Mouse (Mus musculus) heart, adult 18-20 months (tissue): Measurements from ENCODE around the gene Lgals1. TPM values are rescaled to one million over a fixed set of nuclear protein-coding genes. Genes with fewer than 3 reads are reported as not detected.

Experiments
- DNase-seq, 2 experiments: peaks; one replicate each; pipeline ENCODE4 v3.0.0; 2021 to 2022; ENCODE audit warnings: mixed read lengths in 1 of 2
- long read RNA-seq, 2 experiments: library from polyadenylated mRNA; stranded (forward); transcript quantifications; one replicate each; pipeline ENCODE4 v2.0.0; 2021
- total RNA-seq, 2 experiments: library from RNA; stranded (reverse); gene quantifications; 2 replicates each; pipeline ENCODE4 v1.2.3; 2021

Gene Lgals1
- total RNA-seq: 100 to 1,000 TPM; 185 to 222 TPM
- long read RNA-seq, experiment 1, transcript Lgals1-201 (4 exons, 800 nt): major isoform, 526 of 585 reads
- long read RNA-seq, experiment 1, partial matches to known transcripts: 56 of 585 reads
- long read RNA-seq, experiment 1, other reads (novel, unspliced or antisense): 3 of 585 reads
- long read RNA-seq, experiment 2, transcript Lgals1-201 (4 exons, 800 nt): major isoform, 243 of 271 reads
- long read RNA-seq, experiment 2, partial matches to known transcripts: 26 of 271 reads
- long read RNA-seq, experiment 2, other reads (novel, unspliced or antisense): 2 of 271 reads

- DNase-seq: peak; percentile 94 to 95
Measured at GRCm38 (mm10) chr15:78926021-78926919, at the start of gene Lgals1. Lgals1 (plus strand) TSS chr15:78926725.

DNA sequence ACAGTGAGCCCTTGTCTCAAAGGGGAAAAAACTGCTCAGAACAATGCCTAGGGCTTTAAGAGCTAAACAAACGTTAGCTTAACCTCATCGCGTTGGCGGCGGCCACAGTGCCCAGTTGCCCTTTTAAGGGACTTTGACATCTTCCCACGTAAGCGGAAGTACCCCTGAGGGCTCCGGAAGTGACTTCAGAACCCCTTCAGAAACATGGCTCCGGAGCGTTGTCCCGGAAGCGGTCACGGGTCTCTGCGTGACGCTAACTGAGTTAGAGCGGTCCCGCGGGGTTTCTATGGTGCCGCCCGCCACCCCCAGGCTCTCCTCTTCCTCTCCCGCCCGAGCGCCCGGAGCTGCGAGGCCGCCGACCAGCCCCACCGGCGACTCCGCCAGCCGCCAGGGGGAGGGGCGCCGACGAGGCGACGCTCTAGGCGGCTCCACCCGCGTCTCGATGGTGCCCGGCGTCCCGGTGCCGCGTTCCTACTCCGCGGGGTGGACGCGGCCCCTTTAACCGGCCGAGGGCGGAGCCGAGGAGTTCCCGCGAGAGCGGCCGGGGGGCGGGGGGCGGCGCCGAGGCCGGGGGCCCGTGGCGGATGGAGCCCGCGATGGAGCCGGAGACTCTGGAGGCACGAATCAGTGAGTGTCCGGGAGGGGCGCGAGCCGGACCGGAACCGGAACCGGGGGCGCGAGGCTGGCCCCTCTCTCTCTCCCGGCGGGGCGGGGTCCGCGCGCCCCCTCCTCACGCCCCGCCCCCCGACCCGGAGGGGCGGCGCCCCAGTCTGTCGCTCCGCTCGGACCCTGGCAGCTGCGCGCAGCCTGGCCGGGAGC is 49.3 kb upstream of the Lgals1 start, which contains the start of gene Gga1:
Gene Gga1, plus strand, starts transcription at position 200 of the 819 bp plus-strand sequence.
- DNase-seq: peak; percentile 96 to 97

- peak in 1 of 2 experiments; percentile 46 for DNase-seq
Measured at GRCm38 (mm10) chr15:78877810-78878390, 48.6 kb upstream of the Lgals1 start.

GRCm38 (mm10) chr15:78878792-78879516 is 47.6 kb upstream of the Lgals1 start:
- peak; percentile 56 to 73 for DNase-seq

DNA sequence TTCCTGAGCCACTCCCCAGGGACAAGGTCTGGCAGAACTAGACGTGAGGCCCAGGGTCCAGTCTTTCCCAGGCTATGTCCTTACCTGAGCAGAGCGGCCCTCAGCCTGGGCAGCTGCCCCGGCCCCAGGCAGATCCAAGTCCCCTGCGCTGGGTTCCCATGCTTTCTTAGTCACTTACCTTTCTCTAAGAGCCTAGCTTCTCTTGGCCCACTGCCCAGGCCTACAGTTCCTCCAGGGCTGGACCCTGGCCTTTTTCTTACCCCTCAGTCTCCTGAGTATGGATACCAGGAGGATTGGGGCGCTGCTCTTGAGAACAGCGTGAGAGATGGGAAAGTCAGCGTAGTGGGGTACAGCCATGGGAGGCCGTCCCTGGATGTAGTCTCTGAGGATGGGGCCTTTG is 46.1 kb upstream of the Lgals1 start:
- no peak for DNase-seq

GRCm38 (mm10) chr15:78881828-78882227 is 44.7 kb upstream of the Lgals1 start:
- DNase-seq: no peak

DNA sequence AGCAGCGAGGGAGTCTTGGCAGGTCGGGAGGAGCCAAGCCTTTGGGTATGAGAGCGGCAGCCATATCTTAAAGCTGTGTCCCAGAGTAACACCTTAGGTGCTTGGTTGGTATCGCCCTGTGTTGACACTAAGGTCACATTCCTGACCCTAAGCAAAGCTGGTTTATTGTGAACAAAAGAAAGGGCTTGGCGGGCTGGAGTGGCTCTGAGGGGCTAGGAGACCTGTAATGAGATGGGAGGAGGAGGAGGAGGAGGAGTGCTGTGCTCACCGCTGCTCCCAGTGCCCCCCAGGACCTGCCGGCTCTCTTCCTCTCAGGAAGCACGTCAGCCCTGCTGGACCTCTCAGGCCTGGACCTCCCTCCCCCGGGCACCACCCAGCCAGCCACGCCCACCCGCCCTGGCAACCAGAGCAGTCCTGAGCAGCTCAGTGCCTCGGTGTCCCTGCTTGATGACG is 37.1 kb upstream of the Lgals1 start:
- DNase-seq: no peak

DNA sequence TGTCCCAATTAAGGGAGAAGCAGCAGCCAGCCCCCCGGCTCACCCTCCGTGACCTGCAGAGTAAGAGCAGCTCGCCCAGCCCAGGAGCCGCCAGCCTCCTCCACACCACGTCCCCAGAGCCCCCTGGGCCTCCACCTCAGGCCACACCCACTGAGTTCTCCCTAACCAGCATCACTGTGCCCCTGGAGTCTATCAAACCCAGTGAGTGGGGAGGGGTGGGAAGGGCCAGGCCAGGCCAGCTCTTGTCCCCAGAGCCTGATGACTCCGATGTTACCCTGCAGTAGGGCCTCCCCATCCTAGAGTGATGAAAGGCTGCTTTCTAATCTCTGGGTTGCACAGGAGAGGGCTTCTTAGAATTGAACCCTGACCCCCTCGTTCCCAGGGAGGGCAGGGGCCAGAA is 34.1 kb upstream of the Lgals1 start:
- no peak for DNase-seq

GRCm38 (mm10) chr15:78894726-78895125 is 31.8 kb upstream of the Lgals1 start:
- DNase-seq: peak in 1 of 2 experiments; percentile 21

- peak in 1 of 2 experiments; percentile 22 for DNase-seq
Measured at GRCm38 (mm10) chr15:78895741-78896140, 30.8 kb upstream of the Lgals1 start.

- no peak for DNase-seq
Measured at GRCm38 (mm10) chr15:78896149-78896548, 30.4 kb upstream of the Lgals1 start.

GRCm38 (mm10) chr15:78897488-78897887 is 29.0 kb upstream of the Lgals1 start:
- DNase-seq: no peak

DNA sequence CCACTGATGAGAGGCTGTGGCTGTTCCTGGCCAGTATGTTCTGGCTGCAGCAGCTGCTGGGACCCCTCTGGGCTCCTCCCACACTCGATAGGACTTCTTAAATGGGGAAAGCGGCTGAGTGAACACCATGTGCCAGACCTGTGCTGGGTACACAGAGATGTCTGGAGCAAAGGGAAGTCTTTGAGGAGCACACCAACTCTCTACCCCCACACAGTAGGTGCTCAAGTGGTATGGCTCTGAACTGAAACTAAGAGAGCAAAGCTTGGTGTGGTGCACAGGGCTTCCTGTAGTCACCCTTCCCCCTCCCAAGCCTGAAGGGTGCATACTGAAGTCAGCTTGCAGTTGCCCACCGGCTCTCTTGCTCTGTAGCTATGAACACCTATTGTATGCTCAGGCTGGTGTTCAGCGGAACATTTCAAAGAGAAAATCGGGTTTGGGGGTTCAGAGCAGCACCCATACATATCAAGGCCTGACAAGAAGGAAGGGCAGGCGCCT is 28.0 kb upstream of the Lgals1 start:
- DNase-seq: no peak

- peak in 1 of 2 experiments; percentile 42 for DNase-seq
Measured at GRCm38 (mm10) chr15:78899409-78899739, 27.2 kb upstream of the Lgals1 start, which contains the start of gene Gm49510. Gm49510 (plus strand) TSS chr15:78899667.

DNA sequence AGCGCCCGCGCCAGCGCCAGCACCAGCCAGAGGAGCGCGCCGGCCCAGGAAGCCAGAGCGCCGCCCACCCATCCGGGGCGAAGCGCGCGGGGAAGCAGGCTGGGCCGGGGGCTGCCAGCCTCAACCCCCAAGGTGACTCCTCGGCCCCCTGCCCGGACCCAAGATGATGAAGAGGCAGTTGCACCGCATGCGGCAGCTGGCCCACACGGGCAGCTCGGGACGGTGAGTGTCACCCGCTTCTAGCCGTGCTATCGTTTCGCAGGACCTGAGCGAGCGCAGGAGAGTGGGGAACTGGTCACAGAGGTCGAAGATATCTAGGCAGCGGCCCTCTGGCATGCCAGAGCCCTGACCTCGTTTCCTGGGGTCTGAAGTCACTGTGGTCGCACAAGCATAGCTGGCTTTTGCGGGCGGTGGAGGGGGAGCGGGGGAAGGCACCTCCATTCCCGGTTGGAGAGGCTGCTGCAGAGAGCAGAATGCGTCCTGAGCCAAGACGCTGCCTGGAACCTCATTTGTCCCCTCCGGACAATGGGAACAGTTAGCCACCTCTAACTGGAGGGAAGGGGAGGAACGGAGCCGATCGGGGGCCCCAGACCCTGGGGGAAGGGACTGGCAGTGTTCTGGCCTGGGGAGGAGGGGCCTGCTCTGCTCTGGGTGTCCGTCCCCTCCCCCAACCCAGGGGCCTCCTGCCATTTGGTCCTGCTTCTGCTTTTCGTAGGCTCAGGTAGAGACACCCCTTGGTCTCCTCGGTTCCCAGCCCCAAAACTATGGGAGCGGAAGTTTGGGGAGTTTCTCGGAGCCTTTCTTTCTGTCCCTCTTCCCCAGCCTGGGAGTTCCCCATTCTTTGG is 26.6 kb upstream of the Lgals1 start, which contains the start of gene Sh3bp1:
Gene Sh3bp1, plus strand, starts transcription at position 29 of the 845 bp plus-strand sequence.
- peak; percentile 72 to 73 for DNase-seq

GRCm38 (mm10) chr15:78900585-78901421 is 25.7 kb upstream of the Lgals1 start:
- peak in 1 of 2 experiments; percentile 21 for DNase-seq

GRCm38 (mm10) chr15:78901422-78901789 is 25.1 kb upstream of the Lgals1 start:
- no peak for DNase-seq

GRCm38 (mm10) chr15:78903243-78903642 is 23.3 kb upstream of the Lgals1 start:
- DNase-seq: peak; percentile 81 to 92

GRCm38 (mm10) chr15:78908399-78908798 is 18.1 kb upstream of the Lgals1 start:
- DNase-seq: no peak
